Mouse (Mus musculus): ENCODE measurements around the gene Foxf1.

DNA sequence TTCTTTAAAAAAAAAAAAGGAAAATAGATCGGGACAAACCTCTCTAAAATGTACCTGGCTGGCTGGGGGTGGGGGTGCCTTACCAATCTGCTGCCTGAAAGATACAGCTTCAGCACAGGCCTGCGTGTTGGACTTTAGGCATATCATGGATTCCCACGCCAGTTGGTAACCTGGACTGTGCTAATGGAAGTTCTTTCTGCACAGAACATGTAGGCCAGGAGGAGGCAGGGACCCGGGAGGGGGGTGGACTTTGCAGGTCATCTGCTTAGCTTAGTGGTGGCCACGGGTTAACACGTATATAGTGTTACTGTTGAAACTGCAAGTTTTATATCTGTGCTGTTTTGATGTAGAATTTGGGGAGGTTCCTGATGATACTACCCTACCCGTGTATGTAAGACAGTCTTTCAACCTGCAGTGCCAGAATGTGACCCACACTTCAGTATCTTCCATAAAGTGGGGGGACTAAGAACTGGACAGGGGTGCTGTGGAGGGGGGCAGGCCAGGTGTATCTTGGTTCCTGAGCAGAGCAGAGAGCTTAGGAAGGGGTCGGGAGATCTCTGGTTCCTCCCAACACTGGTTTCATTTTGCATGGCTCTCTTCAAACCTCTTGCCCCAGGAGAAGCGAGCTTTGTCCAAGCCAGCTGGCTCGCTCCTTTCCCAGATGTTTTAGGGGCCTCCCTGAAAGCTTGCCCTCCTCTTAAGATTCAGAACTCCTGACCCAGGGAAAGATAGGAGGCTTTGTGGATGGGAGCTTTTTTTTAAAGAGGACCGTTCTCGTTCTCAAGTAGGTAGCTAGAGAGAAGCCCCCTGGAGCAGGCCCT is 35.7 kb downstream of the Foxf1 start:
- no peak for TF ChIP-seq CTCF (IDR thresholded peaks at IDR 0.05; ENCODE audit: insufficient read depth, low read length)
- no peak for TF ChIP-seq POLR2A (IDR thresholded peaks at IDR 0.05; ENCODE audit: borderline replicate concordance, extremely low read depth, low read depth, low read length)

Measured in lung, adult 2 months (tissue).